Mouse (Mus musculus) heart, adult 2 months (tissue): ENCODE data around the gene Tpsab1.

Experiments
- EP300 ChIP-seq: fragments of 200-500 bp; IDR thresholded peaks from 2 replicates; pipeline ENCODE4 v1.6.1; 2011; ENCODE audit warnings: low read depth, low read length, control low read depth; ENCODE audit not compliant: insufficient read depth
- POLR2A ChIP-seq: fragments of 200-500 bp; IDR thresholded peaks from 2 replicates; pipeline ENCODE4 v1.6.1; 2011; ENCODE audit warnings: mild to moderate bottlenecking, low read depth, low read length, control low read depth; ENCODE audit not compliant: insufficient read depth

DNA sequence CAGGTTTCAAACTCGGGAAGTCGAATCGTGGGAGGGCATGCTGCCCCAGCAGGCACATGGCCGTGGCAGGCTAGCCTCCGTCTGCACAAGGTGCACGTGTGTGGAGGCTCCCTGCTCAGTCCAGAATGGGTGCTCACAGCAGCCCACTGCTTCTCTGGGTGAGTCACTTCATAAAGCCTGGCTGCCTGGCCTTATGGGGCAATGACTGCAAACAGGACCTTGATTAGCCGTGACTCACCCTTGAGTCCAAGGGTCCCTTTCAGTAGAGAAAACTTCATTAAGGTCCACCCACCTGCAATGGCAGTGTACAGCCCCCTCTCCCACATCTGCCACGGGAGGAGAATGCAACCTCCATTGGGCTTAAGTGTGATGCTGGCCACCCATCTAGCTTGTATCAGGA, 27.1 kb upstream of the Tpsab1 start:
- TF ChIP-seq EP300 = no peak
- TF ChIP-seq POLR2A = no peak
